Mouse (Mus musculus): Measurements from ENCODE around the gene Zbtb8a. TPM values are rescaled to one million over a fixed set of nuclear protein-coding genes. Genes with fewer than 3 reads are reported as not detected.

Gene Zbtb8a
- polyA plus RNA-seq, 1 experiment from 2014 or later: 14.6 TPM

Other genes starting within 250 kb of the Zbtb8a start
- gene Fndc5, start 241.1 kb downstream of the Zbtb8a start, polyA plus RNA-seq (2014; fragmentation: Nextera tagmentation; extraction: Ambion mirVana): 14.5 and 15.4 TPM in 2 replicates
- 17.3 and 19.3 TPM in 2 replicates for gene S100pbp, start 188.4 kb downstream of the Zbtb8a start, polyA plus RNA-seq (2014; fragmentation: Nextera tagmentation; extraction: Ambion mirVana)
- 111 and 118 TPM in 2 replicates for gene Yars, start 188.4 kb downstream of the Zbtb8a start, polyA plus RNA-seq (2014; fragmentation: Nextera tagmentation; extraction: Ambion mirVana)
- 5.8 and 7.0 TPM in 2 replicates for gene C77080, start 116.7 kb downstream of the Zbtb8a start, polyA plus RNA-seq (2014; fragmentation: Nextera tagmentation; extraction: Ambion mirVana)
- 1.2 and 2.2 TPM in 2 replicates for gene Sync, start 90.5 kb downstream of the Zbtb8a start, polyA plus RNA-seq (2014; fragmentation: Nextera tagmentation; extraction: Ambion mirVana)
- 251 and 261 TPM in 2 replicates for gene Rbbp4, start 42.7 kb downstream of the Zbtb8a start, polyA plus RNA-seq (2014; fragmentation: Nextera tagmentation; extraction: Ambion mirVana)
- gene Zbtb8os, start 42.4 kb downstream of the Zbtb8a start, polyA plus RNA-seq (2014; fragmentation: Nextera tagmentation; extraction: Ambion mirVana): 17.7 and 23.7 TPM in 2 replicates
- 15.0 and 17.6 TPM in 2 replicates for gene Zbtb8b, start 62.7 kb upstream of the Zbtb8a start, polyA plus RNA-seq (2014; fragmentation: Nextera tagmentation; extraction: Ambion mirVana)
- gene Bsdc1, start 83.5 kb upstream of the Zbtb8a start, polyA plus RNA-seq (2014; fragmentation: Nextera tagmentation; extraction: Ambion mirVana): 29.5 and 33.8 TPM in 2 replicates
- gene Tssk3, start 112.9 kb upstream of the Zbtb8a start, polyA plus RNA-seq (2014; fragmentation: Nextera tagmentation; extraction: Ambion mirVana): 0.16 and 0.46 TPM in 2 replicates
- gene Fam229a, start 113.1 kb upstream of the Zbtb8a start, polyA plus RNA-seq (2014; fragmentation: Nextera tagmentation; extraction: Ambion mirVana): 0.55 and 0.78 TPM in 2 replicates
- 1,580 and 1,755 TPM in 2 replicates for gene Marcksl1, start 135.5 kb upstream of the Zbtb8a start, polyA plus RNA-seq (2014; fragmentation: Nextera tagmentation; extraction: Ambion mirVana)
- gene Hdac1, start 164.6 kb upstream of the Zbtb8a start, polyA plus RNA-seq (2014; fragmentation: Nextera tagmentation; extraction: Ambion mirVana): 76.0 and 79.8 TPM in 2 replicates
- gene Lck, start 195.5 kb upstream of the Zbtb8a start, polyA plus RNA-seq (2014; fragmentation: Nextera tagmentation; extraction: Ambion mirVana): 10.6 and 13.0 TPM in 2 replicates
- 0.39 and 1.0 TPM in 2 replicates for gene Fam167b, start 200.4 kb upstream of the Zbtb8a start, polyA plus RNA-seq (2014; fragmentation: Nextera tagmentation; extraction: Ambion mirVana)
- 226 and 227 TPM in 2 replicates for gene Eif3i, start 222.5 kb upstream of the Zbtb8a start, polyA plus RNA-seq (2014; fragmentation: Nextera tagmentation; extraction: Ambion mirVana)
- gene Tmem234, start 222.6 kb upstream of the Zbtb8a start, polyA plus RNA-seq (2014; fragmentation: Nextera tagmentation; extraction: Ambion mirVana): 166 and 188 TPM in 2 replicates
- gene Dcdc2b, start 236.1 kb upstream of the Zbtb8a start, polyA plus RNA-seq (2014; fragmentation: Nextera tagmentation; extraction: Ambion mirVana): 2.7 and 5.4 TPM in 2 replicates
- gene Iqcc, start 241.0 kb upstream of the Zbtb8a start, polyA plus RNA-seq (2014; fragmentation: Nextera tagmentation; extraction: Ambion mirVana): 28.5 and 31.3 TPM in 2 replicates
- 127 and 128 TPM in 2 replicates for gene Ccdc28b, start 245.8 kb upstream of the Zbtb8a start, polyA plus RNA-seq (2014; fragmentation: Nextera tagmentation; extraction: Ambion mirVana)

Data from hindbrain, embryonic 14.5 days (tissue).